Mouse (Mus musculus) heart, adult 11 months (tissue): ENCODE results near the gene Aptx.

Experiments used
- DNase-seq: peaks from one replicate; pipeline ENCODE4 v3.0.0; 2022

Aptx gene

DNA sequence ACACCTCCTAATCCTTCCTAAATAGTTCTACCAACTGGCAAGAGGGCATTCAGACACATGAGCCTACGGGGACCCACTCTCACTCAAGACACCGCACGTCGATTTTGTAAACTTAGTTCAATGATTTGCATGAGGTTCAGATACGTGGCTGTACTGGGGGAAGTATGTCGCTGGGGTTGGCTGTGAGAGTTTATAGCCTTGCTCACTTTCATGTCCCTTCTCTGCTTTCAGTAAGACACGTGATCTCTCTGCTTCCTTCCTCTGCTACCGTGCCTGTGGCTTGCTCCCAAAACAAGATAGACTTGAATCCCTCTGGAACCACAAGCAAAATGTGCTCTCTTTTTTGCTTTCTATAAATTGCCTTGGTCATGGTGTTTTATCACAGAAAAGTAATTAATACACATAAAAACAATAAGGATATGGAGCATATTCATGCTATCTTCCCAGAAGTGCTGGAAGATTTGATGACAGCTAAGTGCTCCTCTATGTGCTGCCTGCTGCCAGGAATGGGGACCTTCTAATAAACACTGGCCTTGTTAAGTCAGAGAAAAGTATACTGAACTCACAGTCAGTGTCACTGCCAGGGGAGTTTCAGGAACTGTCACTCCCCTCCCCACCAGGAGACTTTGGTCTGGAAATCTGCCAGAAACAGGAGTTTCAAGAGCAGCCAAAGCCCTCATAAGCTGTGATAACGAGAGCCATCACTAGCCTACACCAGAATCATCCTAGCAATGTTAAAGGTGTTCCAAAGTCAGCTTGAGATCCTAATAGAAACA lies 36.6 kb downstream of the Aptx start:
- DNase-seq: peak; percentile 81

DNA sequence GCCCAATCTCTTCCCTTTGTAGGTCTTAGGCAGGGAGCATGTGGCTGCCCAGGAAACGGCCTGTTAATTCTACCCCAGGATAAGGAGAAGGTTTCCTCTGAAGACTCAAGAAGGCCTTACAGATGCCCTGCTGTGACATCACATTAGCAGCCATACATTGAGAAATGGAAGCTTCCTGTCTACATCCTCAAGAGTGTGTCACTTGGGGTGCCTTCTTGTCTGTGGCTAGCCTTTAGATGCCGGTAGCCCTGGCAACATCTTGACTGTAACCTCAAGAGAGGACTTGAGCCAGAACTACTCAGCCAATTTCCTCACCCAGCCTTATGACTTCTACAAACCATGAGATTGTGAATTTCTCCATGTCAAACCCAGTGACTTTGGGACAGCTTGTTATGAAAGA lies 51.9 kb downstream of the Aptx start:
- DNase-seq: peak; percentile 22

DNA sequence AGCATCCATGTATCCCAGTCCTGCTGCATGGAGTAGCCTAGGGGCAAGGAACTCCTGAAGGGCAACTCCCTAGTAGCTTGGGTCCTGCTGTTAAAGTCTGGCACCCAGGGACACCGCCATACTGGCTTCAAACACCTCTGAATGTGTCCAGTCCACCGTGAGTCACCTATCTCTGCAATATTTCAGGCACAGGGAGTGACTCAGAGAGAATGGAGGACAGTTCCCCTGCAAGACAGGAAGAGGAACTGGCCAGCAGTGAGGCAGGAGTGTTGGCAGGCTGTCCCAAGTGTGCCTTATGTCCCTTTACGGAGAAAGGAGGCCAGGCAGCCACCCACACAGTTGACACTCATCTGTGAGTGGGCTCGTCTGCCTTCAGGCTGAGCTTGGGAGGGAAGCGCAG lies 53.9 kb downstream of the Aptx start:
- DNase-seq: peak; percentile 71

DNA sequence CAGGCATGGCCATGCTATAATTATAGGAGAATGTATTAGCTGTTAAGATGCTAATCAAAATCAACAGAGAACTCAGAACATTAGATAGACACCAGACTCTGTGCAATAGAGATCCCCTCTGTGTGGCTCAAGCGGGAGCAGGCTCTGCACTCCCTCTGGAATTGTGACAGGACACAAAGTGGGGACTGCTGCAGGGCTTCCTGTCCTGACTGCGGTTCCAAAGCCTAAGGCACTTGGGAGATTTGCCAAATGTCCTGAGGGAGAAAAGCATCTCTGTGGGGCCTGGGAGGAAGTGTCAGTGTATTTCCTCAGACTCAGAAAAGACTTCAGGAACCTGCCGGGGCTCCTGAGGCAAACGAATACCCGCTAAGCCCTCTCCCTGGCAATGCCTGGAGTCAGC lies 59.4 kb downstream of the Aptx start:
- peak; percentile 92 for DNase-seq

DNA sequence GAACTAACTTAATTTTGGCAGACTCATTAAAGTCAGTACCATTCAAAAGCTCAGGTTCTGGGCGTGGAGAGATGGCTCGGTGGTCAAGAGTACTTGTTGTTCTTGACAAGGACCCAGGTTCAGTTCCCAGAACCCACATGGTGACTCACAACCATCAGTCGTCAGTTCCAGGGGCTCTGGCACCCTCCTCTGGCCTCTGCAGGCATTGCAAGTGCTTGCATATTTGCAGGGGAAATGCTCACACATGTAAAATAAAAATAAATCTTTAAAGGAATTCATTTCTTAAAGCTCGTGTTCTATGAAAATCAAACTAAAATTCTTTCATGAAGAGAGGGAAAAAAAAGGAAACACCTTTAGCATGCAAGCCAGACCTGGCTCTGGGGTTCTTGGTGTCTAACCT lies 62.0 kb downstream of the Aptx start:
- DNase-seq: peak; percentile 48
